Mouse (Mus musculus): Measurements from ENCODE around the gene Rec8.

Gene Rec8

DNA sequence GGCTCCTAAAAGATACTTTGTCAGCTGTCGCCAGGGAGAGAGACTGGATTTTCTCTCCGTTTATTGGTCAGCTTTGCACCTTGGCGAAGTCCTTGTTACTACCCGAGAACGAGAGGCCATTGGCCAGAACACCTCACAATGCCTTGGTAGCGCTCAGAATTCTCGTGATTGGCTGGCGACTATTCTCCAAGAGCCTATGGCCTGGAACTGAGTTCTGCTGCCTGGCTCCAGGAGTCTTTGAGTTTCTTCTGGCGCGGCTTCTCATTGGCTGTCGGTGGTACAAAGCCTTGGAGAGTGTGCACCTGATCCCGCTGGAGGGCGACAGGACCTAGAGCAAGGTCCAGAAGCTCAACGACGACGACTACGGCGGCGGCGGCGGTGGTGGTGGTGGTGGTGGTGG lies at the start of gene Rec8:
Rec8 (plus strand) TSS at position 216 of the 400 bp plus-strand sequence.
- no peak for DNase-seq (ENCODE audit: low read depth)

DNA sequence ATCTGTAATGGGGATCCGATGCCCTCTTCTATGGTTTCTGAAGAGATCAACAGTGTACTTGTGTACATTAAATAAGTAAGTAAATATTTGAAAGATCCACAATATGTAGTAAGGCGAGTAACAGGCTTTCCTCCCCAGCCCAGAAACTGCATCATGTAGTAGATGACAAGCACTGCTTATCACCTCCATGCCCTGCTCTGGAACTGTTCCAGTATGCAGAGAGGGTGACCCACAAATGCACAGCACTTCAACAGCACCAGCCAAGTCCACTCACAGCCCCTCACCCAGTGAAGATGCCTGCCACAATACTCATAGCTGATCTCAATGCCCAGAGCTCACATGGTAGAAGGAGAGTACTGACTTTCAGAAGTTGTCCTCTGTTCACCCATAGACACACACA lies 47.2 kb upstream of the Rec8 start:
- no peak for DNase-seq (ENCODE audit: low read depth)

DNA sequence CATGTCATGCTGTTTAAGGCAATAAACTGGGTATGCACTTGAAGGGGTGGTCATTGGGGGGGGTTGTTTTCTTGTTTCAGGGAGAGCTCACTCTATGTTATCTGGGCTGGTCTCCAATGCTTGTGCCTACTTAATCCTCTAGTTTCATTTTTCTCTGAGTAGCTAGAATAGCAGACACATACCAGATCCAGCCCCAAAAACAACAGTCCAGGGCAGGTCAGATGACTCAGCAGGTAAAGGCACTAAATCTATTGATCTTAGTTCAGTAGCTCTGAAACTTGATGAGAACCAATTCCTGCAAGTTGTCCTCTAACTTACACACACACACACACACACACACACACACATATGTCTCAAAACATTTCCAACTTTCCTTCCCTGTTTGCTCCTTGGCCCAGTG lies 46.1 kb upstream of the Rec8 start:
- DNase-seq (ENCODE audit: low read depth) = no peak

DNA sequence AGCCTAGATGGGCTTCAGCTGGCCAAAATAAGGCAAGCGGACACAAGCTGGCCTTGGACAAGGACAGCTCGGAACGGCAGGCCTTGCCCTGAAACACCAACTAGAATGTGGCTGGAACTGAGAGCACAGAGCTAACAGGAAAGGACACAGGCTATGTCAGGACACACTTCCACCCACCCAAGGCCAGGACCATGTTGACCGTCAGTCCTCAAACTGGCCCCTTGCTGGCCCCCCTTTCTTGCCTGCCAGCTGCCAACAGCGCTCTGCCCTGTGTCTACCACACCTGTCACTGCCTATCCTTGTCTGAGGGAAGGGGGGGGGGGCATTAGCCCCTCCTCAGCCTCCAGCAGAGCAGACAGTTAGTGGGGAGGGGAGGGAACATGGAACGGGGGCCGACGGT lies 42.5 kb upstream of the Rec8 start, which contains the start of gene Fitm1:
Fitm1 (plus strand) TSS at position 316 of the 400 bp plus-strand sequence.
- DNase-seq (ENCODE audit: low read depth) = no peak

DNA sequence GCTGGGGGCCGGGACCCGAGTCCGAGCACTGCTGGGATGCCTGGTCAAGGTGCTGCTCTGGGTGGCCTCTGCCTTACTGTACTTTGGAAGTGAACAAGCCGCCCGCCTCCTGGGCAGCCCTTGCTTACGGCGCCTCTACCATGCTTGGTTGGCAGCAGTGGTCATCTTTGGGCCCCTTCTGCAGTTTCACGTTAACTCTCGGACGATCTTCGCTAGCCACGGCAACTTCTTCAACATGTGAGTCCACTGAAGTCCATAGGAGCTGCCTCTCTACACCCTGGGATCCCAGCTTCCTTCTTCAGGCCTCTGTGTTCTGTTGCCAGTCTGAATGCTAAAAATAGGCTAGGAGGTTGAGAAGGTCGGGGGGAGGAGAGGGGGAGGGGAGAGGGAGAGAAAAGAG lies 42.1 kb upstream of the Rec8 start:
- DNase-seq (ENCODE audit: low read depth) = no peak

DNA sequence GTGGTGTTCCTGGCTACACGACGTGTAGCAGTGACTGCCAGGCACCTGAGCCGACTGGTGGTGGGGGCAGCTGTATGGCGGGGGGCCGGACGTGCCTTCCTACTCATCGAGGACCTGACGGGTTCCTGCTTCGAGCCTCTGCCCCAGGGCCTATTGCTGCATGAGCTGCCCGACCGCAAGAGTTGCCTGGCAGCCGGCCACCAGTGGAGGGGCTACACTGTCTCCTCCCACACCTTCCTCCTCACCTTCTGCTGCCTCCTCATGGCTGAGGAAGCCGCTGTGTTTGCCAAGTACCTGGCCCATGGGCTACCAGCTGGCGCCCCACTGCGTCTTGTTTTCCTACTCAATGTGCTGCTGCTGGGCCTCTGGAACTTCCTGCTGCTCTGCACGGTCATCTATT lies 41.5 kb upstream of the Rec8 start:
- no peak for DNase-seq (ENCODE audit: low read depth)

DNA sequence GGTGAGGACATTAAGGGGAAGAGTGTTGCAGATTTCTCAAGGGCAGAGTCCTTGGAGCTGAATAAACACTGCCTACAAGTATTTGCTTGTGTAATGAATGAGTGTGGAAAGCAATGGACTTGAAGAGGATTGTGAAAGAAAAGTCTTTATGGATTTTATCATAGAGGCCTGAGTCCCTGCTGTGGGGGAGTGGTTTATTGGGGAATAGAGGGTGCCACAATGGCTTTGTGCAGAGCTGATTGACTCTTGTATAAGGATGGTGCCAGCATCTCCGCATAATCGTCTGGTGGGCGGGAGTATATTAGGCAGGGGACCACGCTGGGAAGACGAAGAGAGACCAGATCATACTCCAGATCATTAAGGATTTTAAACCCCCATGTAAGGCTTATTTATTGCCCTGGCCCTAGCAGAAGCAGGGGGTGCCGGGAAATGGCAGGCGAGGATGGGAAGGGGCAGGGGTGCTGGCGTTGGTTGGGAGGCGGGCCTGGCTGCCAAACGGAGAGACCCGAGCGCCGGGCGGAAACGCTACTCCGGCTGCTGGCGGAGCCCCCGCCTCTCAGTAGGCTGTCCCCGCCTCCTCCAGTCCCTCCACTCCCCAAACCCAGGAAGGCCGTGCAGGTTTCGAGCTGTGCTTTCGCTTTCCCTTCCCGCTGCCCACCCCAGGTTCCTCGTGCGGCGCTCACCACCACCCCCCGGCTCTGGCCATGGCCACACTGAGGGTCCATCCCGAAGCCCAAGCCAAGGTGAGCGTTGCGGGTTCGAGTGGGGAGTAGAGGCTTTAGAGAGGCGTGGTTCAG lies 39.8 kb upstream of the Rec8 start, which contains the start of gene Psme1:
Psme1 (plus strand) TSS at position 253 of the 797 bp plus-strand sequence.
- peak; percentile 40 for DNase-seq (ENCODE audit: low read depth)

DNA sequence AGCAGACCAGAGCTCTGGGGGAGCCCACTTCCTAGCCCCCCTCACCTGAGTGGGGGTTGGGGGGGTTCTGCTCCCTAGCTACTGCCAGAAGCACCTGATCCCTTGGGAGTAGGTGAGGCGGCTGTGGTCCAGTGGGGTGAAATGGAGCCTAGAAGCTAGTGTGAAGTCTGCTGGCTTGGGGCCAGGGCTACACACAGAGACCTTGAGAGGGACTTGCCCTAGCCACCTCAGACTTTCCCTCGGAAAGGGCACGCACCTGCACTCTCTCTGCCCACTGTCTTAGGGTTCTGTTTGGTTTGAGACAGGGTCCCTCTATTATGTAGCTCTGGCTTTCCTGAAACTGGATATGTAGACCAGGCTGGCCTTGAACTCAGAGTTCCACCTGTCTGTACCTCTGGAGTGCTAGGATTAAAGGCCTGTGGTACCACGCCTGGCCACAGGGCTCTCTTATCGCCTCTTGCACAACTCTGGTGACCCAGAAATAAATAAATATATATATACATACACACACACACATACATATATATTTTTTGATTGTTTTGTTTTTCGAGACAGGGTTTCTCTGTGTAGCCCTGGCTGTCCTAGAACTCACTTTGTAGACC lies 39.1 kb upstream of the Rec8 start:
- DNase-seq (ENCODE audit: low read depth) = no peak

DNA sequence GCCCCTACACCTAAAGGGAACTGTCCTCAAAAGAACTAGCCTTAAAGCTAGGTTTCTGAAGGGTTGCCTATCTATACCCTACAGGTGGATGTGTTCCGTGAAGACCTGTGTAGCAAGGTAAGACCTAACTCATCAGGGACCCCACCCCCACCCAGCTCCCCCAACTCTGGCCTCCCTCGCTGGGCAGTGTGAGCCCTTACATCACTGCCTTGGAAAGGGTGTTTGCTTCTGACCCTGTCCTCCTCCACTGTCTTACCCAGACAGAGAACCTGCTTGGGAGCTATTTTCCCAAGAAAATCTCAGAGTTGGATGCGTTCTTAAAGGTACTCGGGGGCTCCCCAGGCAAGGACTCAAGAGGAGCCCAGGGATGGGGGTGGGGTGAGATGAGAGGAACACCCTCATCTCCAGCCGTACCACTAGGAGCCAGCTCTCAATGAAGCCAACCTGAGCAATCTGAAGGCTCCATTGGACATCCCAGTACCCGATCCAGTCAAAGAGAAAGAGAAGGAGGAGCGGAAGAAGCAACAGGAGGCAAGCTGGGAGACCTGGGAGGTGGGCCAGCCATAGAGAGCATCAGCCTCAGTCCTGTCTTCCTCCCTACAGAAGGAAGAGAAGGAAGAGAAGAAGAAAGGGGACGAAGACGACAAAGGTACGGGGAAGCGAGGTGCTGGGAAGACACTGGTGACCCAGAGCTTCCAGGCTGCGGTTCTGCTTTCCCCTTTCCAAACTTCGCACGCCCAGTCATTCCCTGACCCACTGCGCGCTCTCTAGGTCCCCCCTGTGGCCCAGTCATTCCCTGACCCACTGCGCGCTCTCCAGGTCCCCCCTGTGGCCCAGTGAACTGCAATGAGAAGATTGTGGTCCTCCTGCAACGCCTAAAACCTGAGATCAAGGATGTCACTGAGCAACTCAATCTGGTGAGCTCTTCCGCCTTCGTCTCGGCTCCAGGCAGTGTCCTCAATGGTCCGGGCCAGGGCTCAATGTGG lies 38.0 kb upstream of the Rec8 start:
- no peak for DNase-seq (ENCODE audit: low read depth)

DNA sequence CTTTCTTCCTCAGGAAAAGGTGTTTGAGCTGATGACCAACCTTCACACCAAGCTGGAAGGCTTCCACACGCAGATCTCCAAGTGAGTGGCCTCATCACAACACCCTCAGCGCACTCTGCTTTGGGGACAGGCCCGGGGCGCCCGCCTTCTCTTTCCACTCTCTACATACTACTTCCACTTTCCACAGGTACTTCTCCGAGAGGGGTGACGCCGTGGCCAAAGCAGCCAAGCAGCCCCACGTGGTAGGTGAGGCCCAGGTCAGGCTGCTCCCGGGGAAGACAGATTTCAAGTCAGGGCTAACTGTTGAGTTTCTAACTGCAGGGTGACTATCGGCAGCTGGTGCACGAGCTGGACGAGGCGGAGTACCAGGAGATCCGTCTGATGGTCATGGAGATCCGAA lies 37.1 kb upstream of the Rec8 start:
- no peak for DNase-seq (ENCODE audit: low read depth)

DNA sequence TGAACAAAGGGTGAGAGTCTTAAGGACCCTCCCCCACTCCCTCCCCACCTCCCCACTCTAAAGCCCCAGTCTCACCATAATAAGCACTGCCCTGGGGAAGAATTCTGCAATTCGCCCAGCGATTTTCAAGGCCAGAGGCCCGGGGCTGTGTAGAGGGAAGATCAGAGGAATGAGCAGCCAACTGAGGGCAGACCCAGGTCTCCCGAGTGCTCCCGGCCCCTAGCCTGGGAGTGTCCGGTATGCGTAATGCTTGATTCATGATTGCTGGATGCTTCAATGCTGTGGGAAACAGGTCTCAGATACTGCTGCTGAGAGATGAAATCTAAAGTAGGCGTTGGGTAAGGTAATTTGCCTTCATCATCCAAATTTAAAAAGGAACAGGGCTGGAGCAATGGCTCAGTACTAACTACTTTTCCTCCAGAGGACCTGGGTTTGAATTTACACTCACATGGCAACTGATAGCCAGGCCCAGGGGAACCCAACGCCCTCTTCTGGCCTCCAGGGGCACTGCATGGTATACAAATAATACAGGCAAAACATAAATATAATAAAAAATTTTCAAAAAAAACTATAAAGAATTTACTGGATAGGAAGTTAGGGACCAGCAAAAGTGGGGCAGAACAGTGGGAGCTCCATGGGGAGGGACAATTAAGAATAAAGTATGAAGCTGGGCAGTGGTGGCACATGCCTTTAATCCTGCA lies 35.7 kb upstream of the Rec8 start:
- no peak for DNase-seq (ENCODE audit: low read depth)

DNA sequence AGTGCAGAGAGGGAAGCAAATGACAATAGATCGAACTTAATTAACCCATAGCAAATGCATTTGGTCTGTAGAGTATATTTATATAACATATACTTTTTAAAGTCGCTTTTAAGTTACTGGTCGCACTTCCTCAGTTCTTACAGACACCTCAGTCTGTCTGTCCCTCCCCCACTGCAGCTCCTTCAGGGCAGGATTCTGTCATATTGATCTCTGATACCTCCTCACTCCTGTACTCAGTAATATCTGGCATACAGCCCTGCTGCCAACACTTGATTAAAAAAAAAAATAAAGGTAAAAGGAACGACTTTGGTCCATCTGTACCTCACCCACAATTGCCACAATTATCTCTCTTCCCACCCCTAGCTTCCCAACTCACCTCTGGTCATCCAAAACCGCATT lies 33.5 kb upstream of the Rec8 start:
- no peak for DNase-seq (ENCODE audit: low read depth)

DNA sequence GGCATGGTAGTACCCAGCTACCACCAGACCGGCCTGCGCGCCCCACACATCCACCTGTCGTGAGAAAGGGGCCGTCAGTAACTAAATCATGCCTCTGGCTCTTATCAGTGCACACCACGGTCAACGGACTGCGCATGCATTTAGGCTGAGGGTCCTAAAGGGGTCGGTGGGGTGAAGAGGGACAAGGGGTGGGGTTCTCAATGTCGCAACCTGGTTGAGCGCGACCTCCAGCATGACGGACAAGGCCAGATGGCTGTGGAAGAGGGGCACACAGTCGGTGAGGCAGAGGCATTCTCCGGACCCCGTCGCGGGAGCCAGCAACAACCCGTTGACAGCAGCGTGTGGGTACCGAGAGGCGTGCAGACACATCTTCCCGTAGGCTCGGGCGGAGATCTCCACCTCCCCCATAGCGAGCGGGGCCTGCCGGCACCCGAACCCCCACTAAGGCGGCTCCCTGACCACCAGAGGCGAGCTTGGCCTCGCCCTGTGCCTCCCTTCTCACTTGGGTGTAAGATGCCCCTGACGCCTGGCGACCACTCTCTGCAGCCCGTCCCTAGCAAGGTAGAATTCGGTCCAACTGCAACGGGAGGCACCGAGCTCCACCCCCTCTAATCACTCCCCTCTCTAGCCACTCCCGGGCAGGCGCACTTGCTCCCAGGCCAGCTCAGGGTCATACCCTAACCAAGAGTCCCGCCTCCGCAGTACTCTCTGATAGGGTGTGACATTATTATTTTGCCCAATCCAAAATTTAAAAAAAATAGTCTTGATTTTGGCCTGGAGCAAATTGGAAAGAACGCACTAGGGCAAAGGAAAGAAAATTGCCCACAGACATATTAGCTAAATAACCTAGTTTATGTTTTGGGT lies 32.9 kb upstream of the Rec8 start, which contains the start of gene Emc9:
Emc9 (minus strand) TSS at position 601 of the 864 bp plus-strand sequence.
- peak; percentile 87 for DNase-seq (ENCODE audit: low read depth)

DNA sequence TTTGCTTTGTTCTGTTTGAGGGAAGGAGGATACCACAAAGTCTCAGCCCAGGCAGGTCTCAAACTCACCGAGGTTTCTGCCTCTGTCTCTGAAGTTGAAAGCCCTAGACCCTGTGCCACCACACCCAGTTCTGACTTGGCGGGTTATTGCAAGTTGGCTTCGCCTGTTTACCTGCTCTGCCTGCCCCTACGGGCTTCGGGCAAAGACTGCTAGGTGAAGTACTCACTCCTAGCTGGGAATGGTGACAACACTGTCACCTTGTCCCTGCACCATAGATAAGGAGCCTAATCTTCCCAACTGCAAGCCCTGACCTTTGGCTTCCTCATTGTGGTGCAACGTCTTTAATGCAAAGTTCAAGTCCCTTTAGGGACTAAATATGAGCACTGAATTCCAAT lies 32.3 kb upstream of the Rec8 start:
- no peak for DNase-seq (ENCODE audit: low read depth)

DNA sequence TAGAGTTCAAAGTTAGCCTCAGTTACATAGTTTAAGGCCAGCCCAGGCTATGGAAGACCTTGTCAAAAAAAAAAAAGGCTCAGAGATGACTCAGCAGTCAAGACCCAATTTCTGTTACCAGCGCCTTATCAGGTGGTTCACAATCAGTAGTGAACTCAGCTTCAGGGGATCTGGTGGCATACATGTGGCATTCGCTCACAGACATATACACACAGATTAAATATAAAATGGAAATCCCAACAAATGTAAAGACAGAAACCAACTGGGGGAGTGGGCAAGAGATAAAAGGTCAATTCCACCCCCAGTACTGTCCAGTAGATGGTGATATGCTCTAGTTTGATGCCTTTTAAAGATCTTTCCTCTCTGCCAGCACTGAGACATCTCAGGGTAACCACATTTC lies 31.7 kb upstream of the Rec8 start:
- no peak for DNase-seq (ENCODE audit: low read depth)

DNA sequence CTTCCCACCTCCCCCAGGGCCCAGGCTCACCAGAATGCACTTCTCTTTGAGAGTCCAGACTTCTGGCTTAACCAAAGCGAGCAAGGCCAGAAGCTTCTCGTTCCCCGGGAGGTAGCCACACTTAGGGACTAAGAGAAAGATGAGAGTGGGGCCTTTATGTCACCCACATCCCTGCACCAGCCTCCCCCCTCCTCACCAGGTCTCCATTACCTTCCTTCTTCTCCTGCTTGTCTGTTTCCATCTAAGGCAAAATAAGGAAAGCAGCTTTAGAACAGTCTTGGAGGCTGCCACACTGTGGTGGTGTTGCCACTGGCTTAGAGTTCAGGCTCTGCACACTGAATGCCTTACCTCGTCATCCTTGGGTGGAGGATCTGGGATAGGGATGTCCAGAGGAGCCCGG lies 28.6 kb upstream of the Rec8 start:
- DNase-seq (ENCODE audit: low read depth) = no peak

DNA sequence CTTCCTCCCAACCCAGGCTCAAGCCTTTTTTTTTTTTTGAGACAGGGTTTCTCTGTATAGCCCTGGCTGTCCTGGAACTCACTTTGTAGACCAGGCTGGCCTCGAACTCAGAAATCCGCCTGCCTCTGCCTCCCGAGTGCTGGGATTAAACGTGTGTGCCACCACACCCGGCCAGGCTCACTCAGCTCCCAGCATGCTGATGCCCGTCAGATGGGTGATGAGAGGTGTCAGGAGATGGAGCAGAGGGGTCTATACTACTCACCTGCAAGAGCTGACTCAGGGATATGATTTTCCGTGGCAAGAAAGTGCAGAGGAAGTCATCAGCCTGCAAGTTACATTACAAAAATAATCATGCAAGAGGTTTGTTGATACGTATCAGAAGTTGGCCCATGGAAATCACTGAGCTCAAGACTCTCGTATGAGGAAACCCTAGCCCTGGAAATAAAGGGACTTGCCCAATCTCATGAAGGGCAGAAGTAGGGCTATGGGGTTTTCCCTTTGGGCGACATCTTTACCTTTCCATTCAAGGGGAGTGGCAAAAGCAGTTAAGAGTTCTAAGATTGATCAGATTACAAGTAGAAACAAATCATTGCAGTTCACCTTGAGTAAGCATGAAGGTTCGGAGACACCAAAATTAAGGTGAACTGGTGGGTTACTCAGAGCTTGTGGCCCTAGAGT lies 27.9 kb upstream of the Rec8 start:
- no peak for DNase-seq (ENCODE audit: low read depth)

DNA sequence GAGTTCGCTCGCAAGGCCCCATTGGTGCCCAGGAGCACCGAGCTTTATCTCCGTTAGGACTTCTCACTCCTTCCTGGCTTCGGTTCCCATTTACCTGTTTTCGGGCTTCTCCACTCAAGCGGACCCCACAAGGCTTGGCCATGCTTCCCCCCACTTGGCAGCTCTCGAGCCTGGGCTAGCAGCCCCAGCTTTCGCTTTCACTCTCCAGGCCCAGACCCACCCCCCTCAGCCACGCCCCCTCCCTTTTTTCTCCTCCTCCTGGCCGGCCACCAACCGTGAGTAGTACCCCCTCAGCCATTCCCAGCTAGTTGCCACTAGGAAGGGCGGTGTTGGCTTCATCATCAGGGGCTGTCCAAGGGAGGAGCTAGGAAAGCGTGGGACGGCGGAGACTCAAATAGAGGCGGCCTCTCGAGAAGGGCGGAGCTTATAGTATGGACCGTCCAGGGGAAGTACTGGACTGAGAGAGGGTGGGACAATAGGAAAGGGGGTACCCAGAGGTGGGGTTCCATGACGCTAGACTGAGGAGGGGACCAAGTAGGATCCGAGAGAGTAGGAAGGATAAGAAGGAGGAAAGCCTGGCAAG lies 27.0 kb upstream of the Rec8 start, which contains the start of gene Psme2:
Psme2 (minus strand) TSS at position 366 of the 583 bp plus-strand sequence.
- peak; percentile 91 for DNase-seq (ENCODE audit: low read depth)

DNA sequence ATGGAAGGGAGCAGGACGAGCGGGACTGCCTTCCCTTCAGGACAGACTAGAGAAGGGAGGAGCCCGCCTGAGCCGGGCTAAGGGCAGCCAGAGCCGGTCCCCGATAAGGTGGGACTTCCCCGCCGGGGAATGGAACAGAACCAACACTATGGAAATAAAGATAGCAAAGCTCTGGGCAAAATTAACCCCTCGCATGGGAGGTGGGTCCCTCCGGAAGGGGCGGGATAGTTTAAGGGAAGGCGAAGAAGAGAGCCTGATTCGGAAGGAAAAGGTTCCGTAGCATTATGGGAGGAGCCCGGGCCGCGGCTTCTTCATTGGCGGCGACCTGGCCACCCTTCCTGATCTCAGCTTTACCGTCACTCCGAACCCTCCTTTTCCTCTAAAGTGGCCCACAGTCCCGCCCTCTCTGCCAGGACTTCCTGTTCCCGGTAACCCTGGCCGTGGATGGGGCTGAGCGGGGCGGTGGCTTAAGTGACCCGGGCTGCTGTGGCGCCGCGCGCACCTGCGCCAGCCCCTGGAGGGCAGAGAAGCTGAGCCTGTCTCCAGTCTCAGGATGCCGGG lies 26.4 kb upstream of the Rec8 start, which contains the start of gene Rnf31:
Rnf31 (plus strand) TSS at position 378 of the 561 bp plus-strand sequence.
- peak; percentile 94 for DNase-seq (ENCODE audit: low read depth)

All from c-Kit-positive CD71-positive TER-119-negative erythroid progenitor cells, embryonic 14.5 days (primary cell).